Mouse (Mus musculus): ENCODE measurements at regions not wholly inside any gene's neighbourhood (a gene's known extent, or its start where the extent isn't known, plus 50 kb on each side); places are given as distances from the start of the nearest gene placed in this dataset.

GRCm38 (mm10) chr13:44074172-44074571 lies 289.6 kb downstream of the Cd83 start:
- DNase-seq (ENCODE audit: low read depth, low spot score), result no peak

DNA sequence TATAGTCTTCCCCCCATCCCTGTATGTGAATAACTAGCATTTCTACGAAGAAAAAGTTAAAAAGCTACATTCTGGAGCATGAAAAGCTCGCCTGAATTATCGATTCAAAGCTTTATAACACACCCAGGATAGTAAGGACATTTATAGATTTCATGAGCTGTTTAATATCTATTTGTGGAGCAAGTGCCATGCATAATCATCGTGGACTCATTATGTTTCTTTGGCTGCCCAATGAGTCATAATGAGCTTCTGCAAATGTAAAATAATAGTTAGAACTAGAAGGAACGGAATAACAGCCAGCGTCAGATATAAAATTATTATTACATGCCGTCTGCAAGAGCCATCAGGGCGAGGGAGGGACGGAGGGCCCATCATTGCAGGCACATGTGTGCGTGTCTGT lies 292.4 kb downstream of the Cd83 start:
- DNase-seq (ENCODE audit: low read depth, low spot score), result no peak

DNA sequence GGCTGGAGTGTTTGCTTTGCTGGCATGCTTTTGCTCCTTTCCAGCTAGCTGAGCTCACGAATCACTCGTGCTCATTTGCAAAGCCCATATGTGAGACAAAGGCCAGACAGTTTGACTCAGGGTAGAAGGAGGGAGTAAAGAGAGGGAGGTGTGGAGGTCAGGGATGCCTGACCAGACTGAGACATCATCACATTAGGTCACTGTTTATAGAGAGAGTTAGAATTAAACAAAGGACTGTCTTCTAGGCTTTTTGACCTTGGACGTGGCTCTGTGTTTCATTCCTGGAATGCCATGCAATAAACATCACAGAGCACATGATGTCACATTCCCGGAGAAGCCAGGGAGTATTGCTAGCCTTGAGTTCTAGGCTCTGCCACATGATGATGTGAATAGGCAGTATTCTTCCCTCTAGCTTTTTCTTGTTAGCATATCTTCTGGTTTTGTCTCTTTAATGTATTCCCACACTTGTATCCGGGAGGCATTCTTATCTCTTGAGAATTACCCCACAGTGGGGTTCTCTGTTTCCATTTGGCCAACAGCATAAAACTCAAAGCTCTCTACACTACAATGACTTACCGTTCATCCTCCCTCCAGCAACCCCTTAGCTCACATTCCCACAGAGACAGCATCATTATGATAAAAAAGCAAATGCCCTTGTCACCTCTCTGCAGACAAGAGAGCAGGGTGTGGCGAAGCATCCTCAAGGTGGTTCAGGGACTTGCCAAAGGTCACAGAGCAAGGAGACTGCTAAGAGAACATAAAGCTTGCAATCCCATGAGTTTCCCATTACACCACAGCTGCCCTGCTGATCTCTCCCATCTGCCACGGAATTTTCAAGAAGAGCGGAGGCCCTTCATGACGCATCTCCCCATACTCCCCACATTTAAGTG lies 301.3 kb downstream of the Cd83 start:
- no peak for DNase-seq (ENCODE audit: low read depth, low spot score)

- DNase-seq (ENCODE audit: low read depth, low spot score), result no peak
Measured at GRCm38 (mm10) chr13:44086801-44087200, 302.2 kb downstream of the Cd83 start.

- DNase-seq (ENCODE audit: low read depth, low spot score), result no peak
Measured at GRCm38 (mm10) chr13:44097141-44097540, 312.6 kb downstream of the Cd83 start.

- DNase-seq (ENCODE audit: low read depth, low spot score), result no peak
Measured at GRCm38 (mm10) chr13:44099511-44099910, 314.9 kb downstream of the Cd83 start.

GRCm38 (mm10) chr13:44100125-44101067 lies 315.8 kb downstream of the Cd83 start:
- no peak for DNase-seq (ENCODE audit: low read depth, low spot score)

DNA sequence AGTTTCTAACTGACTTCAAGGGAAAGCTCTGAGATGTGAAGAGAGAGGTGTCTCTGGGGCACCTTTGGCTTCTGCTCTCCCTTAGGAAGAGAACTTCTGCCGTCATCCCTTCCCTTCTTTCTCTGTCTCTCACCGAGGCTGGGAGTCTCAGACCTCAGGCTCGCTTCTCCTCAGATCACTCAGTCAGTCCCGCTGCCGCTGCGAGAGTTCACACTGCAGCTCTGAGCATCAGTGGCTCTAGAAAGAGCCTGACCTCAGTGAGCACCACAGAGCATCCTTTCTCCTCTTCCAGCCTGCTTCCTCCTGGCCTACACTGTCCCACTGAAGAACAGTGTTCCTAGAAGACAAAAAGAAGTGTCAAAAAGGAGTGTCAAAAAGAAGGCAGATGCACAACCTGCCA lies 316.6 kb downstream of the Cd83 start:
- DNase-seq (ENCODE audit: low read depth, low spot score), result no peak

GRCm38 (mm10) chr13:44101806-44102205 lies 317.2 kb downstream of the Cd83 start:
- no peak for DNase-seq (ENCODE audit: low read depth, low spot score)

- no peak for DNase-seq (ENCODE audit: low read depth, low spot score)
Measured at GRCm38 (mm10) chr13:44102257-44102656, 317.7 kb downstream of the Cd83 start.

- DNase-seq (ENCODE audit: low read depth, low spot score), result no peak
Measured at GRCm38 (mm10) chr13:44103340-44103739, 318.8 kb downstream of the Cd83 start.

DNA sequence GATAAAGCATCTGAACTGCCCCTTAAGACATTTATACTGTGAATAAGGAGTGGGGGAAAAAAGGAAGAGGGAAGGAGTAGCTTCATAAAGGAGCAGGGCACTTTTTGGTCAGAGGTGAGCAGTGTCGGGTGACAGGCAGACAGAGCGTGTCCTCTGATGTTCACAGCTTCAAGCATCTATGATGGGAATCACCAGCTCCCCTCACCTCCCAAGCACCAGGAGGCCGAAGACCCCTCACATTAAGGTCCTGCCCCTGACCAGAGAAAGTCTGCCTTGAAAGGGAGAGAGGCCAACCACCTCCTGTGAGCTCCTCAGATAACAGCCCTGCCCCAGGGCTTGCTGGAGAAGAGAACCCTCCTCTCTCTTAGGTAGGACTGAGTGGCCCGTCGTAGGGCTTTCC lies 320.6 kb downstream of the Cd83 start:
- no peak for DNase-seq (ENCODE audit: low read depth, low spot score)

GRCm38 (mm10) chr13:44108695-44109094 lies 324.1 kb downstream of the Cd83 start:
- DNase-seq (ENCODE audit: low read depth, low spot score), result no peak

DNA sequence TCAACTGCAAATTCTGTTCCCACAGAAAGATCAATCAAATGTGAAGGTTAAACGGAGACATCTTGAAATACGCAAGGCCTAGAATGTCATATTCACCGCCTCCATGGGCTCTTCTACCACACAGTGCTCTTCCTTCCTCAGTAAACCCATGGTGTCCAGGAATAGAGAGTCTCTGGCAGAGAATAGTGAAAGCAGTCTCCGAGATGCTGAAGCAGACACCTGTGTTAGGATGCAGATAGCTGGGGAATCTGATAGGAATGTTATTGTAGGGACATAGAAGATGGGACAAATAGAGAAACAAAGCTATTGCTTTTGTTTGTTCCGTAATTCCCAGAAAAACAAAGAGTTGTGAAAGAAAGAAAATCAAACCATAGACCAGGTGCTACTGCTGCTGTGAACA lies 328.5 kb downstream of the Cd83 start:
- DNase-seq (ENCODE audit: low read depth, low spot score), result no peak

GRCm38 (mm10) chr13:44114856-44115255 lies 330.3 kb downstream of the Cd83 start:
- DNase-seq (ENCODE audit: low read depth, low spot score), result no peak

- DNase-seq (ENCODE audit: low read depth, low spot score), result no peak
Measured at GRCm38 (mm10) chr13:44117841-44118240, 333.3 kb downstream of the Cd83 start.

GRCm38 (mm10) chr13:44118846-44119245 lies 334.3 kb downstream of the Cd83 start:
- DNase-seq (ENCODE audit: low read depth, low spot score), result no peak

DNA sequence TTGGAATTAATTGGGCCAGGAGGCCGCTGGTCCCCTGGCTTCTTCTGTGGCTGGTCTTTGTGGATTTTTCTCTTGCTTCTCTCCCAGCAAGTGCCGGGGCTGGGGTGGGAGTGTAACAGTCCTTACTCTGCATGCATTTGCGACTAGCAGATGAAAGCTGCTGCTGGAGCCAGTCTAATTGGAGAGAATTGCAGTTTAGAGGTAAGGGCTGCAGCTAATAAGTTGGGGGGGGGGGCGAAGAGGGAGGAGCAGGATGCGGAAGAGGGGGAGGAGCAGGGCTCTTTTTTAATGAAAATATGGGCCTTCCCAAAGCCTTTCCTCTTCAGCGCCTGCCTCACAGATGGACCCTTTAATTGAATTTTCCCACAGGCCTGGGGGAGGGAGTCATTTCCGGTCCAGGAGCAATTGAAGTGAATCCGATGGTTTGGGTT lies 336.7 kb downstream of the Cd83 start:
- DNase-seq (ENCODE audit: low read depth, low spot score), result no peak

- no peak for DNase-seq (ENCODE audit: low read depth, low spot score)
Measured at GRCm38 (mm10) chr13:44121932-44122331, 337.4 kb downstream of the Cd83 start.

GRCm38 (mm10) chr13:44126198-44126597 lies 341.6 kb downstream of the Cd83 start:
- DNase-seq (ENCODE audit: low read depth, low spot score), result no peak

DNA sequence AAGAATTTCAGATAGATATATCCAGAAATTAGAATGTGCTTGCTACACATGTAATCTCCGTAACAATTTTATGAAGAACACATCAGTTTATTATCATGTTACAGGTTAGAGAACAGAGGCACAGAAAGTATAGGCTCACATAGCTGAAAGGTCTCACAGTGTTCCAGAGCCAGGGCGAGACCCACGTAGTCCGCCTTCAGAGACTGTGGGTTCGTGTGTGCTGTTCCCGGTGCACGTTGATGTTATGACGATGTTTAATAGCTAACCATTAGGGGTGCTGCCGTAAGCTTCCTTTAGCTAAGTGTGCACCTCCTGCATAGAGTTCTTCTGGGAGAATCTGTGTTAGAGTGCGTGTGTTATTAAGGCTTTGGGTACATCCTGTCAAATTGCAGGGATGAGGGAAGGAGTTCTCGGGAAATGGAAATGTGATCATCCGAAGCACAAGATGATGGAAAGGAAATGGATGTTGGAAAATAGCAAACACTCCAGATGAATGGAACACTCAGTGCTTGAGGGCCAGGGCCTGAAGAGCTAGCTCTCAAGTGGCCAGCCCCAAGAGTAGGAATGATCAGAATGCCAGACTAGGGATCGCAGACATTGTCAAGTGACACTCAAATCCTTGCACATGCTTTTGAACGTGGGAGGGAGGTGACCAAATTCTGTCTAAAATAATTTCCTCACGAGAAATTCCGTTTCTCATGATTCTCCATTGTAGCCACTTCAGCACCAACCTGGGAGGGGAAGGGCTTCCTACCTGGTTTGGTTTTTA lies 344.1 kb downstream of the Cd83 start:
- DNase-seq (ENCODE audit: low read depth, low spot score), result no peak

- no peak for DNase-seq (ENCODE audit: low read depth, low spot score)
Measured at GRCm38 (mm10) chr13:44131916-44132315, 347.3 kb downstream of the Cd83 start.

Data from c-Kit-negative CD71-positive TER-119-positive erythroid progenitor cells, embryonic 14.5 days (primary cell).